Mouse (Mus musculus): ENCODE measurements around the gene Ntn3.

Gene Ntn3

DNA sequence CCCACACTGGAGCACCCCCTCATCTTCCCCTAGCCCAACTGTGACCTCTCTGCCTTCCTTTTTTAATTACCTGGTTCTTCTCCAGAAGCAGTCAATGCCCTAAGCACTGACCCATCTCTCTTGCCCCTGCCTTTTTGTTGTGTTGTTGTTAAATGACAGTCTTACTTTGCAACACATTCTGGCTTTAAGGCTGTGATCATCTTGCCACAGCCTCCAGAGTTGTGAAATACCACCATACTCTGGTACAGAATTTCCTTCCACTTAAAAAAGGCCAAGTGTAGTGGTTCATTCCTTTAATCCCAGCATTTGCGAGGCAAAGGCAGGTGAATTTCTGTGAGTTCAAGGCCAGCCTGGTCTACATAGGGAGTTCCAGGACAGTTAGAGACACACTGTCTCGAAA is 18.4 kb downstream of the Ntn3 start:
- DNase-seq (ENCODE audit: low spot score) = no peak

DNA sequence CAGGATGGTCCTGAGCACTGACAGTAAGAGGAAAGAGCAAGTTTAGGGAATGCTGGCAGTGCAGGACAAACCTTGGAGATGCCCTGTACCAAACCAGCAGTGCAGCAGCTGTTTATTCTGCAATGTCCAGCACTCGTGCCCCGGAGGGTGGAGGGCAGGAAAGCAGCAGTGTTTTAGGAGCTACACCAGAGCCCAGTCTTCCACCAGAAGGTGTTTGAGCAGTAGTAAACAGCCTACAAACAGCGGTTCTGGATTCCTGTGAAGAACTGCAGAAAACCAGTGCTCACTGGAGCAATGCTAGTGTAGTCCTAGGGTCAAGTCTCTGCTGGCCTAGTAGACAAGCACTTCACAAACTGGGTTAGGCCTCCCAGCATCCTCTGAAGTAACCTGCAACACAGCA is 35.1 kb downstream of the Ntn3 start:
- no peak for DNase-seq (ENCODE audit: low spot score)

DNA sequence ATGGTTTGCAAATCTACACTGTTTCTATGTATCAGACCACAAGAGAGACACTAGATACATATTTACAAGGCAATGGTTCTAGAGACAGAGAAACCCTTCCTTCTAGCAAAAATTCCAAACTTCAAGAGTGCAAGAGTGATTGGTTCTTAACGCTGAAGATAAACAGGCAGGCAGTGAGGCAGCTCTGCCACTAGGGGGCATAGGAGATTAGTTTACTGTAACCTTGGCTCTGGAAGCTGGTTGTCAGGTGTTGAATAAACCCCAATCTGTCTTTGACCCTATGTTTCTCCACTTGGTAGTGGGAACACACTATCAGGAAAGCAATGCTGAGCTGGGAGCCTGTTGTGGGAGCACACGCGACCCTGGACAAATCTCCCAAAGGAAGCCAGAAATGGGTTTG is 35.9 kb downstream of the Ntn3 start:
- peak; percentile 79 for DNase-seq (ENCODE audit: low spot score)

DNA sequence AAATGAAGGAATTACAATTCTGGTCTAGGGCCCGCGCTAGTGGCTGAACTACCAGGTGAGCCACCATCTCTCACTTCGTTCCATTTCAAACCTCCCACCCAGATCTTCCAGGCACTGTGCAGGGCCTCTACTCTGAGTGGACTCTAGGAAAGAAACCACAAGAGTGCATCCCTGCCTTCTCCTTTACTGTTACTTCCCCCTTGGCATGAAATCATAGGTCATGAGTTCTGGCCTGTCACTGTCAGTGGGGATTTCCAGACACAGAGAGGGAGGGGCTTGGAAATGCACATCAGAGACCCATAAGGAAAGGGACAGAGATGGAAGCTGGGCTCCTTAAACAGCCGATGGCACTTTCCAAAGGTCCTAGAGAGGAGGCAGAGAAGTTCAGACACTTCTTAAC is 37.6 kb downstream of the Ntn3 start:
- no peak for DNase-seq (ENCODE audit: low spot score)

DNA sequence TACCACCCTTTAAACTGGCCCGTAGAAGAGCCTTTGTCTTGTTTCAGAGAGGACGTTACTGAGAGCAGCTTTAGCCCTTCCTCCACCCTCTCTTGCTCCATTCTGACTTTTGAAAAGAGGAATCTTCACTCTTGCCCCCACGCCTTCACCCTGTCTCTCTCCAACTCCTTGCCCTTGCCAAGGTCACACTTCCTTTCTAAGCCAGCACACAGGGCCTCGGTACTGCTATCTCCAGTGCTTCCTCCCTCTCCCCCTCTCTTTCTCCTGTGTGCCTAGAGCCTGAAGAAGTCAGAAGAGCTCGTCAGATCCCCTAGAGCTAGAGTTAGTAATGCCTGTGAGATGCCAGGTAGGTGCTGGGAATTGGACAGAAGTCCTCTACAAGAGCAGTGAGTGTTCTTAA is 38.6 kb downstream of the Ntn3 start:
- DNase-seq (ENCODE audit: low spot score) = no peak

DNA sequence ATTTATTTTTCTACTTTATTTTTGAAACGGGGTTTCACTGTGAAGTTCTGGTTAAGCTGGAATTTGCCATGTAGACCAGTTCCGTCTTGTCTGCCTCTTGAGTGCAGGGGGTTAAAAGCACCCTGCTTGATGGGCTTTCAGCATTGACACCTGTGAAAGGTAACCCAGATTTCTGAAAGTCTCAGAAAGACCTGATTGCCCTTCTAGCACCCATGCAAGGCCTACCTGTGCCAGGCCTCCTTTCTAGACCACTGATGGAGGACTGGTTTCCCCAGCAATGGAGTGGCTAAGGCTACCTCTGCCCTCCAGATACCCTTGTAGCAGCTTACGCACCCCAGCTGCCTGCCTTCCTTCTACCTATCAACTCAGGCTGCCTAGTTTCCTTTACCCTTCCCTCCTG is 39.2 kb downstream of the Ntn3 start:
- no peak for DNase-seq (ENCODE audit: low spot score)

DNA sequence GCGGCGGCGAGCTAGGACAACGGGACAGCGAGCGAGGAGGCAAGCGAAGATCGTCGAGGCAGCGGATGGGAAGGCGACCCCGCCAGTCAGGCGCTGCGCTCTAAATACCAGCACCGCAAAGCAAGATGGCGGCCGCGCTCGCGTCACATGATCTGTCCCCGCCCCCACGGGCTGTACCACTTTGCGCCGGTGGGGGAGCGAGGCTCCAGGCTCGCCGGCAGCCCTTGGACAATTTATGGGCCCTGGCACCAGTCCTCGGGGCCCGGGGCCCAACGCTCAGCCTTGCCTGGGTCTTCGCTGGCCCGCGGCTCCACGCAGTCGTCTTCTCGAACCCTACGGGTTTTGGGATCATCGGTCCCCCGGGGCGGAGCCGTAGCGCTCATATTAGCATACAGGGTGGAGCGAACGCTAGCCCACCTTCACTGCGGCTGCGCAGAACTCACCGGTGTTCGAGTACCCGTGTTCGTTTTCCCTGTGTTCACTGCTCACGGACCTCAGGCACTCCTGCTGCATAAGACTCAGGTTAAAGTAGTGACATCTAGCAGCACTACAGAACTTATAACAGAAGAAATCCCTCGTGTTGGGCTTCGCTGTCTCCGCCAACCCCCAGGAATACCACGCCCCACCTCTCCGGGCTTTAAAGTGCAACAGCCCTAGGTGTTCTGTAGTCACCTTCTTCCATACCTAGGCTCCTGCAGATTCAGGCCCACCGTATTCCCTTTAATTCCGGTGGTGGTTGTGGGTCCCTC is 39.8 kb downstream of the Ntn3 start, which contains the start of gene Atp6v0c:
TSS of gene Atp6v0c (minus strand) at position 386 of the 749 bp plus-strand sequence.
- DNase-seq (ENCODE audit: low spot score) = peak; percentile 97

DNA sequence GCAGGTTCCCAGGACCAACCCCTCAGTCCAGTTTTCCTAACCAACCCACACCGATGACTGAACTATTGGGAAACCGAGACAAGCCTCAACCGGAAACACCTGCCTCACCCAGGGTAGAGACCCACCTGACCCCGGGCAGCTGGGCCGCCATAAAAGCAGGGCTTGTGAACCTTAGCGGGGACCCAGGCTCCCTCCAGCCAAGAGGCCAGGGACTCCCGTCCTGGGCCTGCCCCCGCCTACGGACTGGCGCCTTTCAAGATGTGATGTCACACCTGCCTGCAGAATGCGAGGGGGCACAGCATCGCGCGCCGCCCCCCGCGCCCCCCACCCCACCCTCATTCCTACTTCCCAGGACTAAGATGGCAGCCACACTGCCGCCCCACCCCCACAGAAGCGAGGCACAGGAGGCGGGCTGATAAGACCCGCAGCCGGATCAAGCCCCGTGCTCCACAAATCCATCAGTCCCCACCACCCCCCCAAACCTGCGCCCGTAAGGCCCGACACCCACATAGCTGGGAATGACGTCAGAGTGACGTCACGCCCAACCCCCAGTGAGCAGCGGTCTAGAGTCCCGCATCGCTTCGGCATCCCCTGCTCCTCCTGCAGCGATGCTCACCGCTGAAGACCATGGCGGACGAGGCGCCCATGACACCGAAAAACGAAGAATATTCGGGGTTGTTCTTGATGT is 40.6 kb downstream of the Ntn3 start:
- peak; percentile 84 for DNase-seq (ENCODE audit: low spot score)

DNA sequence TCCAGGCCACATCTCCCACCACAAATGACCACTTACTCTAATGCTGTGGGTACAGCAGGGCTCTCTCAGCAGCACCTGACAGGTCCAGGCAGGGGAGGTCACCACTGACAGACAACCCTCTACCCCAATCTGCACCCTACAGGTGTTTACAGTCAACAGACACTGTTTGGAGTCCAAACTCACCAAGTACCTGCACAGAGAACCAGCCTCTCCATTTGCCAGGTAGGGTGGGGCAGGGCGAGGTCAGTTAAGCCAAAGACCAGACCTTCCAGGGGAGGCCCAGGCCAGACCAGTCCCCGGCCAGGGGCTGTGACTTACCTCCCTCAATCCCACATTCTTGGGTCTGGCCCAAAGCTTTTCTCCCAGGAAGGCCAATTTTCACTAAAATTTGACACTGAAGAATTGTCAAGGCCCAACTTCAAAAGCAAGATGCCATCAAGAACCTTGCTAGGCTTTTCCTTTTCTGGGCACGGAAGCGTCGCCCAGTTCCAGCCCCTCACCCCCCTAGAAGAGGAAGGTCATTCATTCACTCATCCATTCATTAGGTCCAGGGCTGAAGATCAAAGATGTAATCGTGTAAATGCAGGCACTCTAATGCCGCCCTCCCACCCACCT is 41.3 kb downstream of the Ntn3 start:
- no peak for DNase-seq (ENCODE audit: low spot score)

DNA sequence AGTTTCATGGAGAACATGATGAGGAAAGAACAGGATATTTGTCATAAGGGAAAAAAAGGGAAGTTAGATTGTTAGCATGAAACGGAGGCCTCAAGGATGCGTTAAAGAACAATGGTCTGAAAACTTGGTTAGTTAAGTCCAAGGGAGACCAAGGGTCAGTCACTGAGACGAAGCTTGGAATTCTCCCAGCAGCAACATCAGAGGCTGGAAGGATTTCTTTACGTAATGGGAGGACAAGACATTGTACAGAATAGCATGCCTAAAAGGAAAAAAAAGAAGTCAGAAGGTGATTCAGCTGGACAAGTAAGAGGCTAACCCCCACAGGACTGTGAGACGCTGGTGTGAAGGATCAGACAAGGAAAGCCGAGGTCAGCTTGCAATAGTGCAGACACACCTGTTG is 42.2 kb downstream of the Ntn3 start:
- DNase-seq (ENCODE audit: low spot score) = no peak

DNA sequence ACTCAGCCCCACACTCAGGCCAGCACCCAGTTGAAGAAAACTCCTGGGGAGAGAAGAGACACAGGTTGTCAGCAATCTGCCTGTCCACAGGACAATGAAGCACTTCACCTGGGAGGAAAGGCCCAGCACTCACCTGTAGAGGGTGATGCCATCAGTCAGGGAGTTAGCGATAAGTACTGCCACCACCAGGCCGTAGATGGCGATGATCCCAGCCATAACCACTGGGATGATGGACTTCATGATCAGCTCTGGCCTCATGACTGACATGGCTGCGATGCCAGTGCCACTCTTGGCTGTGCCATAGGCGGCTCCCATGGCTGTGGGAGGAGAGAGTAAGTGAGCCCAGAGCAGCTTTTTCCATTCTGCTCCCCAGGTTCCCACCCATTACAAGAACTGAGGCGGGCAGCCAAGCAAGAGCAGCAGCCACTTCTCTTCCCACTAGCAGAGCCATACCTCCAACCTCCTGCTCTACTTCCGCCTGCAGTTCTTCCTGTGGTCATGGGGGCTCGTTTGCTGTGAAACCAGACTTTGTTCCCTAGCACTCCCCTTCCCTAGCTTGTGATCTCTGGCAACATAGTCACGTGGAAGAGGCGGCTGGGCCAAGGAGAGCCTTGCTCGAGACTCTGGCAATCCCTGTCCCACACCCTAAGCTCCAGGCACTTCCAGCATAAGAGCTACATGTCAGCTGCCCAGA is 44.6 kb downstream of the Ntn3 start:
- DNase-seq (ENCODE audit: low spot score) = no peak

DNA sequence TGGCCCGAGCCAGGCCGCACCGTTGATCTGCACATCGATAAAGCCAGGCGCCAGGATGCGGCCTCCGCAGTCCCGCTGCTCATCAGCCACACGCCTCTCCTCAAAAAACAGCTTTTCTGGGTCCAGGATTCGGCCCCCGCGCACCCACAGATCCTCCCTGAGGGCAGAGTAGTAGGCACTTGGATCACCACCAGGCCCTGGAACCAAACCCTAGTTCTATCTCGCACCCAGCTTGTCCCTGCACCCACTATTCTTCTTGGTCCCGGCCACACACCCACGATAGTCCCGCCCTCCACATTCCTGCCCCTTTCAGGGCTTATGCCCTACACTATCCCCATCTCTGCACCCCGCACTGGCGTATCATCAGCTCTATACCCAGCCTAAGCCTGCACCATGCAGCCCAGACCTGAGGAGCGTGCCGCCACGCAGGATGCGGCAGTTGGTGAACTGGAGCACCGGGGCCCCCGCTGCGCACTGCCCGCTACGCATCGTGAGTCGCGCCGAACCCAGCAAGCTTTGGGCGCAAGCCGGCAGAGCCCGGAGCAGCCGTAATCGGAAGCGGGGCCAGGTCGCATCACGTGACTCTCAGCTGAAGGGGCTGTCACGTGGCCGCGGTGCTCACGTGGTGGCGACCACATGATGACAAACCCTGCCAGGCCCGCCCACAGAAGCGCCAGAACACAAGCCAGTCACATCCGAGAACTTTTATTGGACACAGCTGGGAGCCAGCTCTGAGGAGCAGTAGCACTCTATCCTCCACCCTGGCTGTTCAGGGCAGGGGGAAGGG is 46.0 kb downstream of the Ntn3 start, which contains the start of gene Amdhd2:
TSS of gene Amdhd2 (minus strand) at position 591 of the 787 bp plus-strand sequence.
- peak; percentile 98 for DNase-seq (ENCODE audit: low spot score)

DNA sequence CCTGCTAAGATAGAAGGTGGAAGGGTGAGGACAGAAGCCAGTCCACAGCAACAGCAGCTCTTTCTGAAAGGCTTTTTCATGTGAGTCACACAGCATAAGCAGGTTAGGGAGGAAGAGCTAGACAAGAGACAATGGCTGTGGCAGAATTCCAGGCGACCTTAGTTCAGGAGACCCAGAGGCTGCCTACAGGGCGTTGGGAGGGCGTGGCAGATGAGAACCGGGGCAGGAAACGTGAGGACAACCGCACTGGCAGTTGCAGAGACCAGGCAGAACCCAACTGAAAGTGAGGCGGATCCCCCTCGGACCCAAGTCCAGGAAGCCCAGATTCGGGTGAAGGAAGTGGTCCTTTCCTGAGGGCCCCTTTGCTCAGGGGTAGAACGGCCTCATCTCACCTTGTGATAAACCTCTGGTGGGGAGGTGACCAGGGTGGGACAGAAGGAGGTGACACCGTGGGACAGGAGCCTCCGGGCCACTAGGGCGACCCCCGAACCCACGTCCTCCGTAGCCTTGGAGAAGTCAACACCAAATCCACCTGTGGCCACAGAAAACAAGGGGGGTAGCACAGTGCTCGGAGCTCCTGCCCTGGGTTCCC is 46.7 kb downstream of the Ntn3 start:
- DNase-seq (ENCODE audit: low spot score) = peak; percentile 65

DNA sequence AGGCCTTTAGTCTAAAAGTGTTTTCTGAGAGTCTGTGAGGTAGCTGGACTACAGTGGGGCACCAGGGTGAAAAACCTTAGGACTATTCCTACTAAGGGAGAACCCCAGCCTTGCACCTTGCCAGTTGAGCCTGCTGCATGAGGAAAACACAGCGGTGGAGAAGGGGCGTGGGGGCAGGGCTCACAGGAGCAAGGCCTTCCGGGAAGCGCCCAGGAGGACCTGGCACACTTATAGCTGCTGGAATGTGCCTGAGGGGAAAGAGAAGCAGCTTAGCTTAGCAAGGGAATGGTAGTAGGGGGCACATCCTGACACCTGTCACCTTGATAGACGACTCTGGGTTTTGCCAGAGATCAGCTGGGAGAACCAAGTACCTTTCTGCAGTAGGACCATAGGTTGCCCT is 47.9 kb downstream of the Ntn3 start:
- DNase-seq (ENCODE audit: low spot score) = no peak

DNA sequence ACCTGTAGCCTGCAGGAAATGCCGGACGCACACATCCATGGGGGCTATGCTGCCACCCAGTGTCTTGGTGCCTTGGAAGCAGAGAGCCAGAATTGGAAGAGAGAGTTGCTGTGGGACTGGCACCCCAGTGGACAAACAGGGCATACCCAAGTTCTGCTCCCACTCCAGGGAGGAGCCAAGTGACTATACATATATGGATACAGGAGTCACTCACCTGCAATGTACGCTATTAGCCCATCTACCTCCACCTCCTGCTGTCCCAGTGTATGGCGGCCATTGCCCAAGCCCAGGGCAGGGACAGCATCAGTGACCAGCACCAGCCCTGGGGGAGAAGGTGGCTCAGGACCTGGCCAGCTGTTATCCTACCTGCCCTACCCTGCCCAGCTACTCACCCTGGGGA is 51.8 kb downstream of the Ntn3 start:
- DNase-seq (ENCODE audit: low spot score) = no peak

DNA sequence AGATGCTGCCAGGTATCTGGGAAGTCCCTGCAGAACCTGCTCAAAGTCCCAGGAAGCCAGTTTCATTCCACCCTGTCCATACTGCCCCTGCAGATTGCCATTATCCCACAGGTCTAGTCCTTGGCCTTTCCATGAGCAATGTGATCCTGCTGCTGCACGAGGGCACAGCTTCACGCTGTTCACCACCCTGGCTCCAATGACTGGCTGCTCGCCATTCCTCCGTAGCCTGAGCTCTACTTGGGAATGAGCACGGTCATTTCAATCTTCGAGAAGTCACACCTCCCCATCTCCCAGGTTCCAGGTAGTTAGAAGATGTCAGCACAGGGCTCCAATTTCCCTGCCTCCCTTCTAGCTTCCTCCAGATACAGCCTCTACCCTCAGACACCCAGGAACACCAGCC is 52.2 kb downstream of the Ntn3 start:
- DNase-seq (ENCODE audit: low spot score) = no peak

DNA sequence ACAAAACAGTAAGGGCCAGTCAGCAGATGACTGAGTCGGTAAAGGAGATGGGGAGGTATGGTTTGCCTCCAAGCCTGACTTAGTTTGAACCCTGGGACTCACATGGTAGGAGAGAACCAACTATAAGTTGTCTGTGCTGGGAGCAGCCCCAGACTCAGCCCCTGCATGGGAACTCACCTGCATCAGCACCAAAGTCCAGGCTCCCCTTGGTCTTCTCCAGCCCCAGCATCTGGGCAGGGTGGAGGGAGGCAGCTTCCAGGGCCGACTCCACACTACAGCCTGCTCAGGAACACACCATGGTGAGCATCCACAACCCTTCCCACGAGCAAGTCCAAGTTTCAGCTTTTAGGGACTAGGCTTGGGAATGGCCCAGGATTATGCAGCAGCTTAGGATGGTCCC is 52.9 kb downstream of the Ntn3 start:
- DNase-seq (ENCODE audit: low spot score) = no peak

DNA sequence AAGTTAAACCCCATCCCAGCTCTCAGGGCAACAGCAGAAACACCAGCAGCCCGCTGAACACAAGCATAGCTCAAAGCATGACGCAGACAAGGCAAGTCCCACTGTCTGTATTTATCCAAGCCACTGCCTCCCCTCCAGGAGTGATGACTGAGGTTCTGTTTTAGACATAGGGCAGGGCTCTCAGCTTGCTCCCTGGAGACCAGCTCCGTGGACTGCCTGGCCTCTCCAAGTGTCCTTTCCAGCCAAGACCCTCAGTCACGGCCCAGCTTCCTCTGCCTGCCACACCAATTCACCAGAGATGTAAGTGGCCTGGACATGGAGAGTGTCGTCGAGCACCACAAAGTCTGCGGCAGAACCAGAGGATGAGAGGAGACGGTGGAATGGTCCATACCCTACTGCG is 53.6 kb downstream of the Ntn3 start:
- no peak for DNase-seq (ENCODE audit: low spot score)

DNA sequence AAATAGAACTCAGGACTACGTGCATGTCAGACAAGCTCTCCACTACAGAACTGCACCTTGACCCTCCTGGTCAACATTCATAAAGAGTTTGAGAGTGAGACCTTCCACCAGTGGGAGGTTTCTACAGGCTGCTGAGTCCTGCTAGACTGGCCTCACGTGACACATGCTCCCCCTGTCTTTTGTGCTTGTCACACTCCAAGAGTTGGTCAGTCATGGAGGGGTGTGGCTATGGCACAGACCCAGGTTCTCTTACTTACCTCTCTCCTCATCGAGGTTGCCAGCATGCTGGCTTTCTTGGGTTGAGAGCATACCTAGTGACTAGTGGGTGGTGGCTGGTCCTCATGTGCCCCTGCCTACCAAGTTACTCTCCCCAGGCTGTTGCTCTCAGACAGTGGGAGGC is 54.9 kb downstream of the Ntn3 start:
- no peak for DNase-seq (ENCODE audit: low spot score)

All from testis, postnatal 10 days (tissue).